Mouse (Mus musculus): ENCODE results near the gene Eprs.

- no peak for TF ChIP-seq CTCF (IDR thresholded peaks at IDR 0.05; ENCODE audit: insufficient read depth, low read depth, low read length)
- no peak for TF ChIP-seq POLR2A (IDR thresholded peaks at IDR 0.05; ENCODE audit: insufficient read depth, low read depth, low read length)
Measured at GRCm38 (mm10) chr1:185452461-185452860, 89.6 kb downstream of the Eprs start.

All from olfactory bulb, adult 2 months (tissue).